Mouse (Mus musculus): ENCODE measurements around the gene Pus1.
"Not testable (repeated sequence)": the region's sequence is repeated elsewhere in the genome, so short reads cannot be mapped to it uniquely, and the experiment has no call there.

The Pus1 gene

GRCm38 (mm10) chr5:110781529-110782238 is 1.2 kb upstream of the Pus1 start:
- no peak for DNase-seq (ENCODE audit: extremely low spot score, low read depth, low spot score)

GRCm38 (mm10) chr5:110780761-110781528 is 486 bp upstream of the Pus1 start:
- DNase-seq (ENCODE audit: extremely low spot score, low read depth, low spot score) = no peak

GRCm38 (mm10) chr5:110779276-110779997 is 1.0 kb downstream of the Pus1 start:
- DNase-seq (ENCODE audit: extremely low spot score, low read depth, low spot score) = no peak

- no peak for DNase-seq (ENCODE audit: extremely low spot score, low read depth, low spot score)
Observed at GRCm38 (mm10) chr5:110778263-110778662, 2.2 kb downstream of the Pus1 start.

- no peak for DNase-seq (ENCODE audit: extremely low spot score, low read depth, low spot score)
Observed at GRCm38 (mm10) chr5:110776141-110776540, 4.3 kb downstream of the Pus1 start.

- no peak for DNase-seq (ENCODE audit: extremely low spot score, low read depth, low spot score)
Observed at GRCm38 (mm10) chr5:110774511-110774910, 5.9 kb downstream of the Pus1 start.

- not testable (repeated sequence) for DNase-seq (ENCODE audit: extremely low spot score, low read depth, low spot score)
Observed at GRCm38 (mm10) chr5:110772945-110773344, 7.5 kb downstream of the Pus1 start.

GRCm38 (mm10) chr5:110770448-110771158 is 9.9 kb downstream of the Pus1 start, which contains the start of gene Ep400:
Gene Ep400, minus strand, starts transcription at chr5:110770717.
- peak; percentile 95 for DNase-seq (ENCODE audit: extremely low spot score, low read depth, low spot score)

- DNase-seq (ENCODE audit: extremely low spot score, low read depth, low spot score) = no peak
Observed at GRCm38 (mm10) chr5:110770031-110770445, 10.4 kb downstream of the Pus1 start.

GRCm38 (mm10) chr5:110769272-110769671 is 11.2 kb downstream of the Pus1 start:
- DNase-seq (ENCODE audit: extremely low spot score, low read depth, low spot score) = no peak

- DNase-seq (ENCODE audit: extremely low spot score, low read depth, low spot score) = no peak
Observed at GRCm38 (mm10) chr5:110763890-110764289, 16.6 kb downstream of the Pus1 start.

- DNase-seq (ENCODE audit: extremely low spot score, low read depth, low spot score) = no peak
Observed at GRCm38 (mm10) chr5:110745021-110745420, 35.4 kb downstream of the Pus1 start.

GRCm38 (mm10) chr5:110739496-110740275 is 40.8 kb downstream of the Pus1 start:
- no peak for DNase-seq (ENCODE audit: extremely low spot score, low read depth, low spot score)

GRCm38 (mm10) chr5:110735606-110736005 is 44.9 kb downstream of the Pus1 start:
- no peak for DNase-seq (ENCODE audit: extremely low spot score, low read depth, low spot score)

GRCm38 (mm10) chr5:110733231-110733823 is 47.1 kb downstream of the Pus1 start:
- no peak for DNase-seq (ENCODE audit: extremely low spot score, low read depth, low spot score)

- DNase-seq (ENCODE audit: extremely low spot score, low read depth, low spot score) = no peak
Observed at GRCm38 (mm10) chr5:110731227-110731626, 49.2 kb downstream of the Pus1 start.

GRCm38 (mm10) chr5:110727850-110728249 is 52.6 kb downstream of the Pus1 start:
- no peak for DNase-seq (ENCODE audit: extremely low spot score, low read depth, low spot score)

Measured in hindlimb bud, embryonic 11.5 days (tissue).